Mouse (Mus musculus) gastrocnemius, postnatal 36 days (tissue): Measurements from ENCODE around the gene Pou4f2. TPM values are rescaled to one million over a fixed set of nuclear protein-coding genes. Genes with fewer than 3 reads are reported as not detected.

Experiments used
- DNase-seq, 2 experiments: peaks; one replicate each; pipeline ENCODE4 v3.0.0; 2022
- intact Hi-C: fragments of 180-260 bp; cut with DNase I; formaldehyde crosslinking; loops from one replicate; pipeline ENCODE4 v1.15.1; 2025
- long read RNA-seq, 2 experiments: library from polyadenylated mRNA; stranded (forward); transcript quantifications; one replicate each; pipeline ENCODE4 v2.0.0; 2021
- total RNA-seq, 2 experiments: library from RNA; stranded (reverse); gene quantifications; 2 replicates each; pipeline ENCODE4 v1.2.3; 2021

Pou4f2 gene
- total RNA-seq = not detected
- long read RNA-seq, experiment 1 = 0 reads
- long read RNA-seq, experiment 2 = 0 reads

- no peak for DNase-seq
- intact Hi-C loops = no loop called here
These were observed at the start of gene Pou4f2 for GRCm38 (mm10) chr8:78436071-78436651. Gene Pou4f2, minus strand, starts transcription at chr8:78436645.

GRCm38 (mm10) chr8:78477051-78477829, 40.8 kb upstream of the Pou4f2 start:
- DNase-seq = no peak
- intact Hi-C loops = no loop called here

GRCm38 (mm10) chr8:78467889-78468288, 31.4 kb upstream of the Pou4f2 start:
- intact Hi-C loops = no loop called here
- DNase-seq = no peak

- intact Hi-C loops = no loop called here
These were observed 27.5 kb upstream of the Pou4f2 start for GRCm38 (mm10) chr8:78463941-78464340.

GRCm38 (mm10) chr8:78456441-78456840, 20.0 kb upstream of the Pou4f2 start:
- intact Hi-C loops = no loop called here
- no peak for DNase-seq

More at GRCm38 (mm10) chr8:78463941-78464340, 27.5 kb upstream of the Pou4f2 start:
- no peak for DNase-seq

- intact Hi-C loops = no loop called here
- no peak for DNase-seq
These were observed 6.3 kb upstream of the Pou4f2 start for GRCm38 (mm10) chr8:78442781-78443180.

GRCm38 (mm10) chr8:78438121-78438520, 1.7 kb upstream of the Pou4f2 start:
- intact Hi-C loops = no loop called here
- DNase-seq = no peak

- intact Hi-C loops = no loop called here
- no peak for DNase-seq
These were observed 948 bp upstream of the Pou4f2 start for GRCm38 (mm10) chr8:78437140-78438045.

- intact Hi-C loops = no loop called here
- no peak for DNase-seq
These were observed 216 bp upstream of the Pou4f2 start for GRCm38 (mm10) chr8:78436661-78437060.

GRCm38 (mm10) chr8:78435624-78435960, 853 bp downstream of the Pou4f2 start:
- DNase-seq = no peak
- intact Hi-C loops = no loop called here

- intact Hi-C loops = no loop called here
- no peak for DNase-seq
These were observed 1.4 kb downstream of the Pou4f2 start for GRCm38 (mm10) chr8:78434823-78435623.

GRCm38 (mm10) chr8:78434340-78434739, 2.1 kb downstream of the Pou4f2 start:
- DNase-seq = no peak
- intact Hi-C loops = no loop called here

- DNase-seq = no peak
- intact Hi-C loops = no loop called here
These were observed 3.1 kb downstream of the Pou4f2 start for GRCm38 (mm10) chr8:78433318-78433717.

- intact Hi-C loops = no loop called here
- no peak for DNase-seq
These were observed 4.0 kb downstream of the Pou4f2 start for GRCm38 (mm10) chr8:78432451-78432850.

GRCm38 (mm10) chr8:78431356-78431755, 5.1 kb downstream of the Pou4f2 start:
- intact Hi-C loops = no loop called here
- DNase-seq = no peak

GRCm38 (mm10) chr8:78428148-78428547, 8.3 kb downstream of the Pou4f2 start:
- no peak for DNase-seq
- intact Hi-C loops = no loop called here

- intact Hi-C loops = no loop called here
- DNase-seq = no peak
These were observed 8.7 kb downstream of the Pou4f2 start for GRCm38 (mm10) chr8:78427769-78428130.

GRCm38 (mm10) chr8:78426875-78427768, 9.3 kb downstream of the Pou4f2 start:
- intact Hi-C loops = no loop called here
- DNase-seq = no peak

GRCm38 (mm10) chr8:78426455-78426854, 10.0 kb downstream of the Pou4f2 start:
- DNase-seq = no peak
- intact Hi-C loops = no loop called here
